Mouse (Mus musculus): Measurements from ENCODE around the gene Sec24c. TPM values are rescaled to one million over a fixed set of nuclear protein-coding genes. Genes with fewer than 3 reads are reported as not detected.

Gene Sec24c
- polyA plus RNA-seq, 1 experiment from 2014 or later: 93.4 TPM

DNA sequence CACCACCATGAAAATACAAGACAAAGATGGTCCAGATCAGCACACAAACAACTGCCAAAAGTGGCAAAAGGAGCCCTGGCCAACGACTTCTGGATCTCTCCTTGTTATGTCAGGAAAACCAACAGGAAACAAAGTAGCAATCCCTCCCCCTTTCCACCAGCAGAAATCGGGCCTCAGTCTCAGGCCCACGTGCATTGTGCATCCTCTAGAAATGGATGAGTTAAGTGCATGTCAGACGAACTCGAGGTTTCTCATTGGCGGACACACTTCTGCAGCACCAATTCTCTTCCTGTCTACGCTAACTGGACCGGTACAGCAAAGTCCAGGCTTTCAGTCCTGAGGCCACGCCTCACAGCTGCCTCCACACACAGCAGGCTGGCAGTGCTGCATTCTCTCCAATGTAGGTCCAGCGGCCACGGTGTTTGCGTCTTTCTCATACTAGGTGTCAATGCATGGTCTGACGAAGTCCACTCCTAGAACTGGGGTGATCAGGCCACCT lies 61.8 kb downstream of the Sec24c start:
- H3K4me2 ChIP-seq: no peak overlapping the region
- H3K27ac ChIP-seq (ENCODE audit: poor library complexity, severe bottlenecking): peak overlapping the region; percentile 56; the same call in 1 of the 2 replicates
- no peak for ATAC-seq (ENCODE audit: insufficient number of reproducible peaks, low FRiP score)
- no peaks in the 10 kb centered on the region for H3K27me3 ChIP-seq (replicated peaks)
- H3K9me3 ChIP-seq (replicated peaks): no peaks in the 10 kb centered on the region
- H3K4me1 ChIP-seq (replicated peaks): peaks cover 47% of the 10 kb centered on the region
- peaks cover 66% of the 10 kb centered on the region for H3K36me3 ChIP-seq
- no peak overlapping the region for H3K9ac ChIP-seq
- H3K4me3 ChIP-seq: no peak overlapping the region
- 75% methylated on average over 13 of the region's 13 CpGs for WGBS

DNA sequence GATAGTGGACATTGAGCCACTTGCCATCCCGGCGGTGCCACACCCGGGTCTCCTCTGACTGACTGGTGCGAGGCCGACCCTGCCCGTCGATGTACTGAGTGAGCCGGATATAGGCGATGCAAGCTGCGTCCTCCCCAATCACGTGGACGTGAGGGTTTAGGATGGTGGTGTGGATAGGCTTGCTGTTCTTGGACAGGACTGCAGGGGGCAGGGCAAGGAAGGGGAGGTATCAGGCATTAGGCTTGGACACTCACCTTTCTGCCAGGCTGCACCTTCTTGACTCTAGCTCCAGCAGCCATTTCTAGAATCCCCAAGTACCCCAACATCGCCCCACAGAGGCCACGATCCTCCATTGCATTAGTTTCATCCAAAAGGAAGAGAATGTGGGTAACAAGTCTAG lies 63.2 kb downstream of the Sec24c start:
- Histone ChIP-seq H3K27ac (ENCODE audit: poor library complexity, severe bottlenecking) (0 out of 2 replicates have a peak overlapping the region, but pooled peaks have one; percentile 0), H3K36me3 (peaks cover 68% of the 10 kb centered on the region), H3K4me2 (no peak overlapping the region), H3K9ac (no peak overlapping the region), H3K4me3 (no peak overlapping the region), H3K4me1 (replicated peaks) (peaks cover 47% of the 10 kb centered on the region), H3K27me3 (replicated peaks) (no peaks in the 10 kb centered on the region), H3K9me3 (replicated peaks) (no peaks in the 10 kb centered on the region)
- no peak for ATAC-seq (ENCODE audit: insufficient number of reproducible peaks, low FRiP score)
- WGBS: 38% methylated on average over 14 of the region's 14 CpGs

DNA sequence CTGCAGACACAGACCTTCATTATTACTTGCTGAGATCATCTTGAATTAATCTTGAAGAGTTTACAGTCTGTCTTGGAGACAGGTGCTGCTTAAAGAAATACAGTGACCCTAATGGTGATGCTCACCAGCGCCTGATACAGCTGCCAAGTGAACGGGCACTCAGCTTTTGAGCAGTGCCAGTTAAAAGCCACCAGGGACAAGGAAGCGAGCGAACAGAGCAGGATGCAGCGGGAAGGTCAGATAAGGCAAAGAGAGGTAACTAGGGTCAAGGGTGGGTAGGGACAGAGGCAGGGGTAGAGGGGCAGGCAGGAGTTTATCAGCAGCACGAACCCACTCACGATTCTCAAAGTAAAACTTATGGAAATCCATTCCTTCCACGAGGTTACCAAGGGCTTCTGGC lies 64.4 kb downstream of the Sec24c start:
- WGBS: 59% methylated on average over 8 of the region's 8 CpGs
- Histone ChIP-seq H3K4me1 (replicated peaks) (peaks cover 40% of the 10 kb centered on the region), H3K4me2 (no peak overlapping the region), H3K4me3 (no peak overlapping the region), H3K27ac (ENCODE audit: poor library complexity, severe bottlenecking) (no peak overlapping the region), H3K9ac (0 out of 2 replicates have a peak overlapping the region, but pooled peaks have one; percentile 28), H3K36me3 (peaks cover 74% of the 10 kb centered on the region), H3K9me3 (replicated peaks) (no peaks in the 10 kb centered on the region), H3K27me3 (replicated peaks) (no peaks in the 10 kb centered on the region)
- ATAC-seq (ENCODE audit: insufficient number of reproducible peaks, low FRiP score): no peak

DNA sequence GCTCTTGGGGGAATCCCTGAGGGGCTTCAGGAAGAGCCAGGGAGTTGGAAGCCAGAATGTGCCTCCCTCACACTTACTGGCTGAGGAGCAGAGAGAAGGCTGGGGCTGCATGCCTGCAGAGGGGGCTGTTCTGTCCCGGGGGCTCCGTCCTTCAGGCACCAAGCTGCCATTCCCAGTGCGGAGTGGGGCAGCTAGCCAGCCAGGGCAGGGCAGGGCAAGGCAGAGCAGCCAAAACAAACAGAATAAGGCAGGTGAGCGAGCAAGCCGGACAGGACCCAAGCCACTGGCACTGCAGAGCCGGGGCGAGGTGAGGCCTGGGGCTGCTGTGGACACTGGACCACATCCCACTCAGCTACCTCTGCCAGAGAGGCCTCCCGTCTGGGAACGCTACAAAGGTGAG lies 67.2 kb downstream of the Sec24c start:
- Histone ChIP-seq H3K4me2 (no peak overlapping the region), H3K9ac (no peak overlapping the region), H3K36me3 (peaks cover 92% of the 10 kb centered on the region), H3K4me1 (replicated peaks) (peaks cover 20% of the 10 kb centered on the region), H3K27me3 (replicated peaks) (no peaks in the 10 kb centered on the region), H3K9me3 (replicated peaks) (no peaks in the 10 kb centered on the region), H3K27ac (ENCODE audit: poor library complexity, severe bottlenecking) (no peak overlapping the region), H3K4me3 (no peak overlapping the region)
- 84% methylated on average over 9 of the region's 9 CpGs for WGBS
- no peak for ATAC-seq (ENCODE audit: insufficient number of reproducible peaks, low FRiP score)

- Histone ChIP-seq H3K4me2 (no peak overlapping the region), H3K9me3 (replicated peaks) (no peaks in the 10 kb centered on the region), H3K36me3 (peaks cover 84% of the 10 kb centered on the region), H3K27me3 (replicated peaks) (no peaks in the 10 kb centered on the region), H3K4me1 (replicated peaks) (peaks cover 18% of the 10 kb centered on the region), H3K9ac (no peak overlapping the region), H3K4me3 (no peak overlapping the region), H3K27ac (ENCODE audit: poor library complexity, severe bottlenecking) (no peak overlapping the region)
- 69% methylated on average over 3 of the region's 3 CpGs for WGBS
- no peak for ATAC-seq (ENCODE audit: insufficient number of reproducible peaks, low FRiP score)
Observed at GRCm38 (mm10) chr14:20743614-20744013, 69.5 kb downstream of the Sec24c start.

Small RNAs within 50 kb of the gene (microRNA-seq; reads per million reads assigned to microRNA genes)
- 0.71 reads per million for gene Mir6946

Other genes starting within 250 kb of the Sec24c start
- gene Cfap70, start 222.1 kb upstream of the Sec24c start, polyA plus RNA-seq (2016; fragmentation: Nextera tagmentation; extraction: Ambion mirVana): not detected in 2 replicates
- gene Anxa7, start 194.2 kb upstream of the Sec24c start, polyA plus RNA-seq (2016; fragmentation: Nextera tagmentation; extraction: Ambion mirVana): 38.6 and 38.8 TPM in 2 replicates
- 0.50 and 0.51 TPM in 2 replicates for gene Mss51, start 177.4 kb upstream of the Sec24c start, polyA plus RNA-seq (2016; fragmentation: Nextera tagmentation; extraction: Ambion mirVana)
- 43.0 and 43.5 TPM in 2 replicates for gene Ppp3cb, start 127.7 kb upstream of the Sec24c start, polyA plus RNA-seq (2016; fragmentation: Nextera tagmentation; extraction: Ambion mirVana)
- gene Usp54, start 33.2 kb upstream of the Sec24c start, polyA plus RNA-seq (2016; fragmentation: Nextera tagmentation; extraction: Ambion mirVana): 7.4 and 7.7 TPM in 2 replicates
- gene Myoz1, start 17.8 kb upstream of the Sec24c start, polyA plus RNA-seq (2016; fragmentation: Nextera tagmentation; extraction: Ambion mirVana): 19.2 and 19.7 TPM in 2 replicates
- 181 and 191 TPM in 2 replicates for gene Synpo2l, start 6.0 kb upstream of the Sec24c start, polyA plus RNA-seq (2016; fragmentation: Nextera tagmentation; extraction: Ambion mirVana)
- gene Fut11, start 20.7 kb downstream of the Sec24c start, polyA plus RNA-seq (2016; fragmentation: Nextera tagmentation; extraction: Ambion mirVana): 20.4 and 21.2 TPM in 2 replicates
- 232 and 236 TPM in 2 replicates for gene Chchd1, start 28.7 kb downstream of the Sec24c start, polyA plus RNA-seq (2016; fragmentation: Nextera tagmentation; extraction: Ambion mirVana)
- 32.4 and 34.0 TPM in 2 replicates for gene Zswim8, start 33.2 kb downstream of the Sec24c start, polyA plus RNA-seq (2016; fragmentation: Nextera tagmentation; extraction: Ambion mirVana)
- 17.9 and 18.8 TPM in 2 replicates for gene Ndst2, start 60.3 kb downstream of the Sec24c start, polyA plus RNA-seq (2016; fragmentation: Nextera tagmentation; extraction: Ambion mirVana)
- 65.4 and 69.5 TPM in 2 replicates for gene Camk2g, start 119.8 kb downstream of the Sec24c start, polyA plus RNA-seq (2016; fragmentation: Nextera tagmentation; extraction: Ambion mirVana)
- 0.77 and 1.1 TPM in 2 replicates for gene Plau, start 162.4 kb downstream of the Sec24c start, polyA plus RNA-seq (2016; fragmentation: Nextera tagmentation; extraction: Ambion mirVana)

All from heart, embryonic 12.5 days (tissue).